Mouse (Mus musculus) brown adipose tissue, adult 24 weeks (tissue): Measurements from ENCODE around the gene Gbp8. TPM values are rescaled to one million over a fixed set of nuclear protein-coding genes. Genes with fewer than 3 reads are reported as not detected.
"Not testable (repeated sequence)": the region's sequence is repeated elsewhere in the genome, so short reads cannot be mapped to it uniquely, and the experiment has no call there.

Experiments used
- H3K27ac ChIP-seq: fragments of 200-500 bp; replicated peaks from 2 replicates; pipeline ENCODE4 v1.5.1; 2012; ENCODE audit warnings: low read depth, mild to moderate bottlenecking, low read length
- H3K4me1 ChIP-seq: fragments of 200-500 bp; 2 replicates; pipeline ENCODE4 v1.6.1; 2012; ENCODE audit warnings: low read length, mixed read lengths; ENCODE audit not compliant: control insufficient read depth, insufficient read depth, insufficient read length
- H3K4me3 ChIP-seq: fragments of 200-500 bp; 2 replicates; pipeline ENCODE4 v1.5.1; 2012; ENCODE audit warnings: low read depth, mild to moderate bottlenecking, low read length, moderate library complexity; ENCODE audit not compliant: insufficient read depth
- polyA plus RNA-seq: library from polyadenylated mRNA; stranded (reverse); fragments of >200 nt; gene quantifications from 2 replicates; pipeline ENCODE4 v1.2.4, GENCODE M21; 2012; ENCODE audit not compliant: missing spikeins, insufficient read depth, insufficient read length

Gbp8 gene
- polyA plus RNA-seq, 1 experiment, result not detected

GRCm38 (mm10) chr5:105109775-105110174 is 29.6 kb downstream of the Gbp8 start:
- Histone ChIP-seq H3K27ac (peak overlapping the region; percentile 92), H3K4me3 (peak overlapping the region; percentile 58)
- H3K4me1 ChIP-seq, result not testable (repeated sequence)

GRCm38 (mm10) chr5:105105689-105106088 is 33.7 kb downstream of the Gbp8 start:
- not testable (repeated sequence) for H3K4me1 ChIP-seq, H3K4me3 ChIP-seq, H3K27ac ChIP-seq

GRCm38 (mm10) chr5:105081900-105082299 is 57.4 kb downstream of the Gbp8 start:
- H3K4me3 ChIP-seq, result no peak overlapping the region
- H3K4me1 ChIP-seq, result no peaks in the 10 kb centered on the region
- H3K27ac ChIP-seq, result no peak overlapping the region

- not testable (repeated sequence) for H3K4me1 ChIP-seq, H3K4me3 ChIP-seq, H3K27ac ChIP-seq
Measured at GRCm38 (mm10) chr5:105068356-105068755, 71.0 kb downstream of the Gbp8 start.

GRCm38 (mm10) chr5:105064443-105064842 is 74.9 kb downstream of the Gbp8 start:
- H3K4me3 ChIP-seq, H3K4me1 ChIP-seq, H3K27ac ChIP-seq: not testable (repeated sequence)

GRCm38 (mm10) chr5:105063321-105063720 is 76.0 kb downstream of the Gbp8 start:
- Histone ChIP-seq H3K4me3 (no peak overlapping the region), H3K27ac (no peak overlapping the region), H3K4me1 (no peaks in the 10 kb centered on the region)

GRCm38 (mm10) chr5:105062403-105062802 is 76.9 kb downstream of the Gbp8 start:
- H3K4me1 ChIP-seq, H3K4me3 ChIP-seq, H3K27ac ChIP-seq: not testable (repeated sequence)

- Histone ChIP-seq H3K27ac (no peak overlapping the region), H3K4me1 (no peaks in the 10 kb centered on the region), H3K4me3 (no peak overlapping the region)
Measured at GRCm38 (mm10) chr5:105060224-105060623, 79.1 kb downstream of the Gbp8 start.

GRCm38 (mm10) chr5:105055279-105055678 is 84.1 kb downstream of the Gbp8 start:
- Histone ChIP-seq H3K4me3 (no peak overlapping the region), H3K27ac (no peak overlapping the region), H3K4me1 (no peaks in the 10 kb centered on the region)

- H3K4me1 ChIP-seq, H3K4me3 ChIP-seq, H3K27ac ChIP-seq: not testable (repeated sequence)
Measured at GRCm38 (mm10) chr5:105053471-105054169, 85.7 kb downstream of the Gbp8 start.

GRCm38 (mm10) chr5:105032362-105032761 is 107.0 kb downstream of the Gbp8 start:
- no peak overlapping the region for H3K27ac ChIP-seq
- no peak overlapping the region for H3K4me3 ChIP-seq
- H3K4me1 ChIP-seq, result no peaks in the 10 kb centered on the region

GRCm38 (mm10) chr5:105012551-105012950 is 126.8 kb downstream of the Gbp8 start:
- Histone ChIP-seq H3K27ac (no peak overlapping the region), H3K4me1 (no peaks in the 10 kb centered on the region), H3K4me3 (no peak overlapping the region)

GRCm38 (mm10) chr5:105011570-105011969 is 127.8 kb downstream of the Gbp8 start:
- H3K4me3 ChIP-seq, result no peak overlapping the region
- no peak overlapping the region for H3K27ac ChIP-seq
- H3K4me1 ChIP-seq, result no peaks in the 10 kb centered on the region

- Histone ChIP-seq H3K27ac (no peak overlapping the region), H3K4me1 (peaks cover under 1% of the 10 kb centered on the region; the same call in 1 of the 2 replicates), H3K4me3 (no peak overlapping the region)
Measured at GRCm38 (mm10) chr5:105010376-105010775, 129.0 kb downstream of the Gbp8 start.

- Histone ChIP-seq H3K4me1 (peaks cover 12% of the 10 kb centered on the region; the same call in 1 of the 2 replicates), H3K4me3 (no peak overlapping the region), H3K27ac (no peak overlapping the region)
Measured at GRCm38 (mm10) chr5:104989411-104989810, 149.9 kb downstream of the Gbp8 start.

GRCm38 (mm10) chr5:104988000-104988399 is 151.3 kb downstream of the Gbp8 start:
- Histone ChIP-seq H3K4me1 (peaks cover 12% of the 10 kb centered on the region; the same call in 1 of the 2 replicates), H3K27ac (peak overlapping the region; percentile 71)

More at GRCm38 (mm10) chr5:104988000-104988399, 151.3 kb downstream of the Gbp8 start:
- H3K4me3 ChIP-seq, result no peak overlapping the region
